Mouse (Mus musculus) myocyte (in vitro differentiated cells): Measurements from ENCODE around the gene Ppm1k. TPM values are rescaled to one million over a fixed set of nuclear protein-coding genes. Genes with fewer than 3 reads are reported as not detected.

Experiments used
- H3K27me3 ChIP-seq: one replicate; pipeline ENCODE4 v1.6.1; 2011; ENCODE audit not compliant: control insufficient read depth, insufficient read depth, insufficient read length
- H3K36me3 ChIP-seq: one replicate; pipeline ENCODE4 v1.6.1; 2011; ENCODE audit not compliant: control insufficient read depth, insufficient read depth
- H3K4me2 ChIP-seq: one replicate; pipeline ENCODE4 v1.6.1; 2011; ENCODE audit warnings: low read depth, control low read depth
- H3K4me3 ChIP-seq: one replicate; pipeline ENCODE4 v1.5.1; 2011; ENCODE audit warnings: mild to moderate bottlenecking, control low read depth, moderate library complexity
- H3K79me2 ChIP-seq: one replicate; pipeline ENCODE4 v1.6.1; 2011; ENCODE audit not compliant: control insufficient read depth, insufficient read depth
- H3ac ChIP-seq: one replicate; pipeline ENCODE4 v1.6.1; 2011; ENCODE audit not compliant: control insufficient read depth, insufficient read length
- CEBPB ChIP-seq: IDR thresholded peaks from 2 replicates; pipeline ENCODE4 v1.6.1; 2011; ENCODE audit warnings: mild to moderate bottlenecking, moderate library complexity; ENCODE audit not compliant: poor library complexity, insufficient read depth, severe bottlenecking
- E2F4 ChIP-seq: IDR thresholded peaks from one replicate; pipeline ENCODE4 v1.6.1; 2011; ENCODE audit warnings: mild to moderate bottlenecking, control low read depth, moderate library complexity; ENCODE audit not compliant: insufficient read depth
- MAX ChIP-seq: IDR thresholded peaks from one replicate; pipeline ENCODE4 v1.6.1; 2011; ENCODE audit warnings: low read depth, mild to moderate bottlenecking, control low read depth
- MYOD1 ChIP-seq, 3 experiments: IDR thresholded peaks; one replicate each; pipeline ENCODE4 v1.6.1; 2011; ENCODE audit warnings: control low read depth in 2 of 3, low read depth in 2 of 3, mild to moderate bottlenecking in 2 of 3, moderate library complexity in 1 of 3; ENCODE audit not compliant: insufficient read length in 2 of 3, control insufficient read depth in 1 of 3
- MYOG ChIP-seq, 3 experiments: IDR thresholded peaks; one replicate each; pipeline ENCODE4 v1.6.1; 2011; ENCODE audit warnings: control low read depth in 2 of 3, low read depth in 2 of 3, mild to moderate bottlenecking in 2 of 3; ENCODE audit not compliant: insufficient read length in 2 of 3, control insufficient read depth in 1 of 3, insufficient read depth in 1 of 3
- POLR2A ChIP-seq: IDR thresholded peaks from one replicate; pipeline ENCODE4 v1.6.1; 2011; ENCODE audit warnings: low read depth, mild to moderate bottlenecking, control low read depth, moderate library complexity; ENCODE audit not compliant: insufficient read length
- POLR2AphosphoS2 ChIP-seq: IDR thresholded peaks from one replicate; pipeline ENCODE4 v1.6.1; 2011; ENCODE audit warnings: low read depth, control low read depth; ENCODE audit not compliant: insufficient read length
- REST ChIP-seq: IDR thresholded peaks from one replicate; pipeline ENCODE4 v1.6.1; 2011; ENCODE audit warnings: mild to moderate bottlenecking, control low read depth, moderate library complexity; ENCODE audit not compliant: insufficient read depth, insufficient read length
- SRF ChIP-seq: IDR thresholded peaks from one replicate; pipeline ENCODE4 v1.6.1; 2011; ENCODE audit warnings: low read depth; ENCODE audit not compliant: control insufficient read depth, insufficient read length
- TCF12 ChIP-seq: IDR thresholded peaks from one replicate; pipeline ENCODE4 v1.6.1; 2011; ENCODE audit warnings: mild to moderate bottlenecking, control low read depth; ENCODE audit not compliant: poor library complexity, insufficient read depth, severe bottlenecking
- TCF3 ChIP-seq: IDR thresholded peaks from one replicate; pipeline ENCODE4 v1.6.1; 2011; ENCODE audit warnings: low read depth, control low read depth; ENCODE audit not compliant: insufficient read length
- USF1 ChIP-seq: IDR thresholded peaks from one replicate; pipeline ENCODE4 v1.6.1; 2011; ENCODE audit warnings: low read depth, mild to moderate bottlenecking, control low read depth, moderate library complexity
- polyA plus RNA-seq: library from polyadenylated mRNA; unstranded; fragments of >200 nt; fragmentation: generic; extraction: Trizol; gene quantifications from one replicate; pipeline ENCODE4 v1.2.1, GENCODE M21; 2012; ENCODE audit warnings: missing spikeins

Gene Ppm1k
- polyA plus RNA-seq, 1 experiment: 0.47 TPM

DNA sequence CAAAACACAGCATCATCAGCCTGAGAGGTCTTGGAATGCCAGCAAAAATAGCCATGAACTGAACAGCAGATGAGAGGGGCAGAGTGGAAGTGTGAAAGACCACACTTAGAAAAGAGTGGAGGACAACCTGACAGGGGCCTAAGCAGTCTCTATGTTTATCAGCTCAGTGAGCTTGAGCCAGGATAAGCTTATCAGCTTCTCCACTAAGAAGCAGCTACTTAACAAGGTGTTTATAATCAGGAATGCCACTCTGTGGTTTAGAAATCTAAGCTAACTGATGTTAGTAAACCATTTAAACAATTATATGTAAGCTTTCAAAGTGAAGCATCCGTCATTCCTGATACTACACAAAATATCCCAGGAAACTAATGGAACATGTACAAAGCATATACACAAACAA lies 3.2 kb downstream of the Ppm1k start:
- Histone ChIP-seq H3K27me3 (no peaks in the 10 kb centered on the region), H3ac (no peak overlapping the region), H3K79me2 (no peaks in the 10 kb centered on the region), H3K4me2 (no peak overlapping the region), H3K4me3 (no peak overlapping the region), H3K36me3 (no peaks in the 10 kb centered on the region)
- no peak for TF ChIP-seq USF1
- TF ChIP-seq E2F4: no peak
- TF ChIP-seq SRF: no peak

DNA sequence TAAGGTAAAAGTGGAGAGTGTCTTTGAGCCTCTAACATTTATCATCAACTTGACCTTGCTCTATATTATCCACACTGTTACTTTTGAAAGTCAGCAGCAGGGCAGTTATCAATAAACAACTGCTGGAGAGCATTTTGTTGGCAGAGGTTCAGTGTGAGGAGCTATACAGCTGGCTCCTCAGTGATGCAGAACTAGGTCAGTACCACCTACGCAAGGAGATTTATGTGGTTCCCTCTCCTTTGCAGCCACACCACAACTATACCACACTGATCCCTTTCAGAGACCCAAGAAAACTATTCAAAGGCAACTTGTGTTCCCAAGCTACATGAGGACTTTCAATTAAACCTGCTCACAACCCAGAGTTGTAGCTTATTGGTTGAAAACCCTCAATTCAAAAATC lies 3.8 kb downstream of the Ppm1k start:
- Histone ChIP-seq H3ac (no peak overlapping the region), H3K4me2 (no peak overlapping the region), H3K36me3 (no peaks in the 10 kb centered on the region), H3K27me3 (no peaks in the 10 kb centered on the region), H3K79me2 (no peaks in the 10 kb centered on the region), H3K4me3 (no peak overlapping the region)
- TF ChIP-seq MYOD1 (IDR thresholded peaks at IDR 0.05; ENCODE audit: control insufficient read depth in 1 of 3, insufficient read length in 2 of 3, low read depth in 2 of 3) (no peak), POLR2AphosphoS2 (no peak), SRF (no peak), POLR2A (no peak), USF1 (no peak), MAX (no peak), REST (no peak), E2F4 (no peak), TCF12 (no peak), CEBPB (no peak), TCF3 (no peak), MYOG (IDR thresholded peaks at IDR 0.05; ENCODE audit: control insufficient read depth in 1 of 3, insufficient read depth in 1 of 3, insufficient read length in 2 of 3, low read depth in 2 of 3) (no peak)

GRCm38 (mm10) chr6:57531011-57531410 lies 4.3 kb downstream of the Ppm1k start:
- Histone ChIP-seq H3K79me2 (no peaks in the 10 kb centered on the region), H3K4me2 (no peak overlapping the region), H3K36me3 (no peaks in the 10 kb centered on the region), H3ac (no peak overlapping the region), H3K27me3 (no peaks in the 10 kb centered on the region), H3K4me3 (no peak overlapping the region)
- no peak for TF ChIP-seq MAX
- no peak for TF ChIP-seq POLR2A
- TF ChIP-seq SRF: no peak
- no peak for TF ChIP-seq REST
- TF ChIP-seq E2F4: no peak
- no peak for TF ChIP-seq USF1

GRCm38 (mm10) chr6:57529336-57529845 lies 5.9 kb downstream of the Ppm1k start:
- no peak overlapping the region for H3K4me3 ChIP-seq
- H3K4me2 ChIP-seq: no peak overlapping the region
- TF ChIP-seq E2F4: no peak
- TF ChIP-seq POLR2AphosphoS2: no peak
- TF ChIP-seq TCF12: no peak
- no peaks in the 10 kb centered on the region for H3K27me3 ChIP-seq
- H3ac ChIP-seq: no peak overlapping the region
- no peaks in the 10 kb centered on the region for H3K36me3 ChIP-seq
- no peaks in the 10 kb centered on the region for H3K79me2 ChIP-seq

GRCm38 (mm10) chr6:57526933-57527332 lies 8.3 kb downstream of the Ppm1k start:
- TF ChIP-seq USF1: no peak
- TF ChIP-seq POLR2AphosphoS2: no peak
- TF ChIP-seq CEBPB: no peak
- TF ChIP-seq TCF12: no peak
- H3K79me2 ChIP-seq: no peaks in the 10 kb centered on the region
- H3K4me3 ChIP-seq: no peak overlapping the region
- no peak overlapping the region for H3K4me2 ChIP-seq
- H3K36me3 ChIP-seq: no peaks in the 10 kb centered on the region
- H3K27me3 ChIP-seq: no peaks in the 10 kb centered on the region
- no peak overlapping the region for H3ac ChIP-seq

- H3K79me2 ChIP-seq: no peaks in the 10 kb centered on the region
- no peaks in the 10 kb centered on the region for H3K27me3 ChIP-seq
- no peak overlapping the region for H3K4me2 ChIP-seq
- TF ChIP-seq USF1 (no peak), E2F4 (no peak), TCF3 (no peak), POLR2A (no peak), MYOD1 (IDR thresholded peaks at IDR 0.05; ENCODE audit: control insufficient read depth in 1 of 3, insufficient read length in 2 of 3, low read depth in 2 of 3) (no peak), MAX (no peak), CEBPB (no peak), REST (no peak), POLR2AphosphoS2 (no peak), MYOG (IDR thresholded peaks at IDR 0.05; ENCODE audit: control insufficient read depth in 1 of 3, insufficient read depth in 1 of 3, insufficient read length in 2 of 3, low read depth in 2 of 3) (no peak), SRF (no peak), TCF12 (no peak)
- no peaks in the 10 kb centered on the region for H3K36me3 ChIP-seq
- no peak overlapping the region for H3ac ChIP-seq
- no peak overlapping the region for H3K4me3 ChIP-seq
Observed at GRCm38 (mm10) chr6:57524742-57525141, 10.5 kb downstream of the Ppm1k start.
